Mouse (Mus musculus) E14TG2a.4 (cell line): Measurements from ENCODE around the gene Hmx3.

ENCODE experiments used
- H3K27me3 ChIP-seq: 2 replicates; pipeline ENCODE4 v1.6.1; 2014; ENCODE audit warnings: low read length, control low read depth; ENCODE audit not compliant: insufficient read depth
- H3K36me3 ChIP-seq: 2 replicates; pipeline ENCODE4 v1.6.1; 2014; ENCODE audit warnings: low read length, control low read depth; ENCODE audit not compliant: insufficient read depth
- H3K4me1 ChIP-seq: replicated peaks from 2 replicates; pipeline ENCODE4 v1.6.1; 2014; ENCODE audit warnings: low read depth, low read length, control low read depth
- H3K4me3 ChIP-seq: replicated peaks from 2 replicates; pipeline ENCODE4 v1.5.1; 2014; ENCODE audit warnings: mild to moderate bottlenecking, low read length
- H3K9me3 ChIP-seq: 2 replicates; pipeline ENCODE4 v1.6.1; 2014; ENCODE audit warnings: low read length, control low read depth
- CTCF ChIP-seq: conservative IDR thresholded peaks from 2 replicates; pipeline ENCODE4 v1.5.1; 2014; ENCODE audit warnings: low read length
- NANOG ChIP-seq: IDR thresholded peaks from 2 replicates; pipeline ENCODE4 v1.6.1; 2014; ENCODE audit warnings: borderline replicate concordance, low read length, mixed read lengths
- POU5F1 ChIP-seq: IDR thresholded peaks from 2 replicates; pipeline ENCODE4 v1.6.1; 2014; ENCODE audit warnings: low read length, borderline replicate concordance

Gene Hmx3

GRCm38 (mm10) chr7:131542115-131542871, at the start of gene Hmx3:
Hmx3 (plus strand) TSS chr7:131542867.
- H3K27me3 ChIP-seq, result peaks cover 90% of the 10 kb centered on the region
- no peaks in the 10 kb centered on the region for H3K36me3 ChIP-seq
- TF ChIP-seq POU5F1 (no peak), NANOG (no peak)
- H3K4me3 ChIP-seq, result peak within 1 kb of the TSS; percentile 81
- peaks cover 30% of the 10 kb centered on the region for H3K4me1 ChIP-seq
- no peaks in the 10 kb centered on the region for H3K9me3 ChIP-seq

- Histone ChIP-seq H3K4me3 (no peak overlapping the region), H3K36me3 (no peaks in the 10 kb centered on the region), H3K9me3 (no peaks in the 10 kb centered on the region), H3K27me3 (no peaks in the 10 kb centered on the region; the same call in 1 of the 2 replicates), H3K4me1 (no peaks in the 10 kb centered on the region)
- no peak for TF ChIP-seq CTCF
- no peak for TF ChIP-seq NANOG
- TF ChIP-seq POU5F1, result no peak
These were observed 38.9 kb upstream of the Hmx3 start for GRCm38 (mm10) chr7:131503739-131504138.

- Histone ChIP-seq H3K4me3 (no peak overlapping the region), H3K27me3 (peaks cover 80% of the 10 kb centered on the region), H3K4me1 (peaks cover 26% of the 10 kb centered on the region), H3K9me3 (no peaks in the 10 kb centered on the region), H3K36me3 (no peaks in the 10 kb centered on the region)
- TF ChIP-seq NANOG (no peak), POU5F1 (no peak), CTCF (peak; percentile 89)
These were observed 2.7 kb upstream of the Hmx3 start for GRCm38 (mm10) chr7:131539979-131540378.

GRCm38 (mm10) chr7:131541184-131542114, 1.2 kb upstream of the Hmx3 start:
- Histone ChIP-seq H3K4me1 (peaks cover 30% of the 10 kb centered on the region), H3K27me3 (peaks cover 89% of the 10 kb centered on the region), H3K9me3 (no peaks in the 10 kb centered on the region), H3K4me3 (peak overlapping the region; percentile 81), H3K36me3 (no peaks in the 10 kb centered on the region)
- TF ChIP-seq CTCF, result no peak
- TF ChIP-seq NANOG, result no peak
- TF ChIP-seq POU5F1, result no peak

DNA sequence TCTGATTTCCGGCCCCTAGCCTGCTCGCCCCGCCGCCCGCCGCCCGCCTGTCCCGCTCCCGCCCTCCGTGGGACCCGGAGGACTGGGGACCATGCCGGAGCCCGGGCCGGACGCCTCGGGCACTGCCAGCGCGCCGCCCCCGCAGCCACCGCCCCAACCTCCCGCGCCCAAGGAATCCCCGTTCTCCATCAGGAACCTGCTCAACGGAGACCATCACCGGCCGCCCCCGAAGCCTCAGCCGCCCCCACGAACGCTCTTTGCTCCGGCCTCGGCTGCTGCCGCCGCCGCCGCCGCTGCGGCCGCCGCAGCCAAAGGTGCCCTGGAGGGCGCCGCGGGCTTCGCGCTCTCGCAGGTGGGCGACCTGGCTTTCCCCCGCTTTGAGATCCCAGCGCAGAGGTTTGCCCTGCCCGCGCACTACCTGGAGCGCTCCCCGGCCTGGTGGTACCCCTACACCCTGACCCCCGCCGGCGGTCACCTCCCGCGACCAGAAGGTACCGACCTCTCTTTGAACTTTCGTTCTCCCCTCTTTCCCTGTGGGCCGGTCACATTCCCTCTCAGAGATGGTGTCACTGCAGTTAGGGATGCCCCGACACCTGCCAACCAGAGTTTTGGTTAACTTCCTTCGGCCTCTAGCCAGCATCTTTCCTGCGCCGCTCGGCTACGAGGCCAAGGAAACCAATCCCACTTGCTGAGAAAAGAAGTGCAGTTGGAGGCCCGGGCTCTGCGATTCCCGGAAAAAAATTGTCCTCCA, 380 bp downstream of the Hmx3 start:
- H3K4me3 ChIP-seq, result peak overlapping the region; percentile 81
- H3K9me3 ChIP-seq, result no peaks in the 10 kb centered on the region
- no peak for TF ChIP-seq POU5F1
- peaks cover 91% of the 10 kb centered on the region for H3K27me3 ChIP-seq
- H3K36me3 ChIP-seq, result no peaks in the 10 kb centered on the region
- H3K4me1 ChIP-seq, result peaks cover 30% of the 10 kb centered on the region

- peaks cover 92% of the 10 kb centered on the region for H3K27me3 ChIP-seq
- no peak for TF ChIP-seq NANOG
- no peak for TF ChIP-seq POU5F1
- TF ChIP-seq CTCF, result no peak
- H3K4me3 ChIP-seq, result peak overlapping the region; percentile 81
- no peaks in the 10 kb centered on the region for H3K36me3 ChIP-seq
- H3K4me1 ChIP-seq, result peaks cover 30% of the 10 kb centered on the region
- no peaks in the 10 kb centered on the region for H3K9me3 ChIP-seq
These were observed 1.2 kb downstream of the Hmx3 start for GRCm38 (mm10) chr7:131543623-131544481.

GRCm38 (mm10) chr7:131544871-131545270, 2.2 kb downstream of the Hmx3 start:
- no peak for TF ChIP-seq POU5F1
- TF ChIP-seq CTCF, result no peak
- no peak for TF ChIP-seq NANOG
- peaks cover 95% of the 10 kb centered on the region for H3K27me3 ChIP-seq
- H3K9me3 ChIP-seq, result no peaks in the 10 kb centered on the region
- peaks cover 37% of the 10 kb centered on the region for H3K4me1 ChIP-seq
- H3K4me3 ChIP-seq, result no peak overlapping the region
- H3K36me3 ChIP-seq, result no peaks in the 10 kb centered on the region
